1 mouse cellular context compared by ENCODE assay signal in the genomic region with DNA sequence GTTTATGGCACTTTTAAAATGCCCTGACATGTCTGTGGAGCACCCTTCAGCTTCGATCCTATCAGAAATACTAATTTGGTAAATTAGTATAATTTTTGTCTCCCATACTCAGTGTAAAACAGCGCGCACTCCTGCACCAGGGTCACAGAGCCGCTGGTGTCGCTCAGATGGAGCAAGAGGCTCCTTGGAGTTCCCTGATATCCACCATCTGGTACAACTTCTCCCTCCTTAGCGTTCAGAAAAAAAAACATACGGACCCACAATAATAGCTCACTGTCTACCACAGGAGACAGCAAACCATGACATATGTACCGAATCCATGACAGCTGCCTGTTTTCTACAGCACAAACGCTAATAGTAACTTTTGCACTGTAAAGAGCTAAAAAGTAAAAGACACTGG.
TF ChIP-seq lines count a peak whose summit lies in the region.

No protein-coding gene starts in this region.

TF ChIP-seq in CH12.LX, 34 proteins besides CTCF, POLR2A, EP300 and RAD21:
- TF ChIP-seq NELFE (IDR thresholded peaks at IDR 0.05; ENCODE audit: low read depth, low read length) = no peak
- TF ChIP-seq MAX (IDR thresholded peaks at IDR 0.05; ENCODE audit: low read length) = no peak
- no peak for TF ChIP-seq MAZ (IDR thresholded peaks at IDR 0.05; ENCODE audit: low read depth, low read length)
- TF ChIP-seq CHD1 (IDR thresholded peaks at IDR 0.05; ENCODE audit: low read depth, low read length) = no peak
TF ChIP-seq in CH12.LX: peak in this region for 0.
